Mouse (Mus musculus) erythroblast, embryonic 14.5 days (primary cell): Measurements from ENCODE around the gene Pdzd7. TPM values are rescaled to one million over a fixed set of nuclear protein-coding genes. Genes with fewer than 3 reads are reported as not detected.
A peak's percentile ranks its signal among the peaks of the same experiment; 100 is the strongest.
"Not testable (repeated sequence)": the region's sequence is repeated elsewhere in the genome, so short reads cannot be mapped to it uniquely, and the experiment has no call there.

ENCODE experiments used
- H3K27me3 ChIP-seq: 2 replicates; pipeline ENCODE4 v1.6.1; 2012; ENCODE audit warnings: inconsistent platforms; ENCODE audit not compliant: control insufficient read depth
- H3K36me3 ChIP-seq: 2 replicates; pipeline ENCODE4 v1.6.1; 2012; ENCODE audit warnings: mild to moderate bottlenecking, inconsistent platforms; ENCODE audit not compliant: control insufficient read depth
- H3K4me1 ChIP-seq: 2 replicates; pipeline ENCODE4 v1.6.1; 2012; ENCODE audit warnings: inconsistent platforms; ENCODE audit not compliant: control insufficient read depth
- H3K4me3 ChIP-seq: replicated peaks from 2 replicates; pipeline ENCODE3; 2012; ENCODE audit warnings: moderate library complexity, mild to moderate bottlenecking, inconsistent platforms
- H3K9me3 ChIP-seq: 2 replicates; pipeline ENCODE4 v1.6.1; 2012; ENCODE audit warnings: low read length, inconsistent platforms, mixed read lengths; ENCODE audit not compliant: control insufficient read depth
- GATA1 ChIP-seq: IDR thresholded peaks from 2 replicates; pipeline ENCODE4 v1.6.1; 2012; ENCODE audit warnings: low read length, inconsistent platforms, mixed read lengths
- TAL1 ChIP-seq: IDR thresholded peaks from 3 replicates; pipeline ENCODE4 v1.6.1; 2012; ENCODE audit warnings: low read length, inconsistent platforms, mixed read lengths
- polyA plus RNA-seq: library from polyadenylated mRNA; stranded (reverse); fragments of >175 nt; gene quantifications from 2 replicates; pipeline ENCODE4 v1.2.3, GENCODE M21; 2012

Gene Pdzd7
- polyA plus RNA-seq, 1 experiment: not detected

GRCm38 (mm10) chr19:45053451-45053850 is 7.9 kb upstream of the Pdzd7 start:
- TF ChIP-seq TAL1 (no peak), GATA1 (no peak)
- Histone ChIP-seq H3K9me3 (no peaks in the 10 kb centered on the region), H3K36me3 (no peaks in the 10 kb centered on the region), H3K4me3 (no peak overlapping the region), H3K27me3 (peaks cover 5% of the 10 kb centered on the region), H3K4me1 (peaks cover 33% of the 10 kb centered on the region)

GRCm38 (mm10) chr19:45049523-45049922 is 4.0 kb upstream of the Pdzd7 start:
- peaks cover 28% of the 10 kb centered on the region for H3K4me1 ChIP-seq
- no peak overlapping the region for H3K4me3 ChIP-seq
- H3K9me3 ChIP-seq: no peaks in the 10 kb centered on the region
- H3K27me3 ChIP-seq: peaks cover 42% of the 10 kb centered on the region
- TF ChIP-seq GATA1 (no peak), TAL1 (no peak)
- no peaks in the 10 kb centered on the region for H3K36me3 ChIP-seq

GRCm38 (mm10) chr19:45048644-45049365 is 3.3 kb upstream of the Pdzd7 start:
- Histone ChIP-seq H3K4me3 (no peak overlapping the region), H3K36me3 (no peaks in the 10 kb centered on the region), H3K4me1 (peaks cover 28% of the 10 kb centered on the region), H3K27me3 (peaks cover 49% of the 10 kb centered on the region), H3K9me3 (no peaks in the 10 kb centered on the region)
- TF ChIP-seq TAL1 (no peak), GATA1 (no peak)

GRCm38 (mm10) chr19:45047935-45048643 is 2.6 kb upstream of the Pdzd7 start:
- TF ChIP-seq TAL1 (no peak), GATA1 (no peak)
- Histone ChIP-seq H3K4me1 (peaks cover 28% of the 10 kb centered on the region), H3K27me3 (peaks cover 56% of the 10 kb centered on the region), H3K4me3 (peak overlapping the region; percentile 64), H3K9me3 (no peaks in the 10 kb centered on the region), H3K36me3 (no peaks in the 10 kb centered on the region)

- Histone ChIP-seq H3K36me3 (no peaks in the 10 kb centered on the region), H3K4me1 (peaks cover 28% of the 10 kb centered on the region), H3K27me3 (peaks cover 59% of the 10 kb centered on the region), H3K4me3 (peak within 1 kb of the TSS; percentile 64), H3K9me3 (no peaks in the 10 kb centered on the region)
- TF ChIP-seq TAL1 (no peak), GATA1 (no peak)
These were observed 2.0 kb upstream of the Pdzd7 start, which contains the start of gene Sfxn3 for GRCm38 (mm10) chr19:45047417-45047934. TSS of gene Sfxn3 (plus strand) at chr19:45047503.

GRCm38 (mm10) chr19:45046523-45047321 is 1.2 kb upstream of the Pdzd7 start:
- Histone ChIP-seq H3K27me3 (peaks cover 66% of the 10 kb centered on the region), H3K36me3 (no peaks in the 10 kb centered on the region), H3K4me3 (peak overlapping the region; percentile 64), H3K4me1 (peaks cover 28% of the 10 kb centered on the region), H3K9me3 (no peaks in the 10 kb centered on the region)
- no peak for TF ChIP-seq TAL1
- TF ChIP-seq GATA1: no peak

- Histone ChIP-seq H3K27me3 (peaks cover 81% of the 10 kb centered on the region), H3K36me3 (no peaks in the 10 kb centered on the region), H3K9me3 (no peaks in the 10 kb centered on the region), H3K4me3 (no peak overlapping the region), H3K4me1 (peaks cover 28% of the 10 kb centered on the region)
- TF ChIP-seq TAL1: no peak
- TF ChIP-seq GATA1: no peak
These were observed 281 bp downstream of the Pdzd7 start for GRCm38 (mm10) chr19:45045236-45045635.

GRCm38 (mm10) chr19:45044389-45044927 is 1.1 kb downstream of the Pdzd7 start:
- no peak for TF ChIP-seq GATA1
- no peak for TF ChIP-seq TAL1
- Histone ChIP-seq H3K9me3 (no peaks in the 10 kb centered on the region), H3K27me3 (peaks cover 85% of the 10 kb centered on the region), H3K4me1 (peaks cover 28% of the 10 kb centered on the region), H3K36me3 (no peaks in the 10 kb centered on the region), H3K4me3 (no peak overlapping the region)

- Histone ChIP-seq H3K27me3 (peaks cover 68% of the 10 kb centered on the region), H3K4me1 (peaks cover 2% of the 10 kb centered on the region; the same call in 1 of the 2 replicates), H3K4me3 (no peak overlapping the region), H3K36me3 (no peaks in the 10 kb centered on the region), H3K9me3 (no peaks in the 10 kb centered on the region)
- TF ChIP-seq GATA1 (no peak), TAL1 (no peak)
These were observed 5.3 kb downstream of the Pdzd7 start for GRCm38 (mm10) chr19:45040214-45040613.

- not testable (repeated sequence) for H3K4me1 ChIP-seq, H3K36me3 ChIP-seq, H3K9me3 ChIP-seq, H3K4me3 ChIP-seq
- peaks cover 48% of the 10 kb centered on the region for H3K27me3 ChIP-seq
These were observed 7.3 kb downstream of the Pdzd7 start for GRCm38 (mm10) chr19:45038198-45038597.
